Mouse (Mus musculus) stomach, embryonic 16.5 days (tissue): ENCODE data around the gene Adgrd1. TPM values are rescaled to one million over a fixed set of nuclear protein-coding genes. Genes with fewer than 3 reads are reported as not detected.

Experiments used
- ATAC-seq: fragments of 200-750 bp; cut with Nextera tagmentation; 2 replicates; pipeline ENCODE4 v1.8.0; 2017; ENCODE audit warnings: moderate number of reproducible peaks, moderate TSS enrichment; ENCODE audit not compliant: insufficient read depth, low FRiP score
- H3K27ac ChIP-seq: fragments of 300-500 bp; sonication (generic); 2 replicates; pipeline ENCODE4 v1.5.1; 2014; ENCODE audit warnings: low read length
- H3K27me3 ChIP-seq: fragments of 300-500 bp; sonication (generic); 2 replicates; pipeline ENCODE4 v1.6.1; 2014; ENCODE audit warnings: low read length, control low read depth, mixed read lengths; ENCODE audit not compliant: control insufficient read depth, insufficient read depth
- H3K36me3 ChIP-seq: fragments of 300-500 bp; sonication (generic); 2 replicates; pipeline ENCODE4 v1.6.1; 2014; ENCODE audit warnings: low read length; ENCODE audit not compliant: control insufficient read depth, insufficient read depth
- H3K4me1 ChIP-seq: fragments of 300-500 bp; sonication (generic); 2 replicates; pipeline ENCODE4 v1.6.1; 2014; ENCODE audit warnings: low read length, control low read depth, mixed read lengths; ENCODE audit not compliant: control insufficient read depth, insufficient read depth
- H3K4me2 ChIP-seq: fragments of 300-500 bp; sonication (generic); 2 replicates; pipeline ENCODE4 v1.6.1; 2014; ENCODE audit warnings: low read depth, low read length, mixed read lengths
- H3K4me3 ChIP-seq: fragments of 300-500 bp; sonication (generic); replicated peaks from 2 replicates; pipeline ENCODE4 v1.5.1; 2014; ENCODE audit warnings: mild to moderate bottlenecking, low read length
- H3K9ac ChIP-seq: fragments of 300-500 bp; sonication (generic); 2 replicates; pipeline ENCODE4 v1.6.1; 2014; ENCODE audit warnings: low read length
- H3K9me3 ChIP-seq: fragments of 300-500 bp; sonication (generic); replicated peaks from 2 replicates; pipeline ENCODE4 v1.6.1; 2016; ENCODE audit warnings: low read length, control low read depth; ENCODE audit not compliant: control insufficient read depth
- WGBS: fragments of 180-500 bp; shearing (Covaris S2); extraction: QIAGEN DNeasy Blood & Tissue Kit; methylation state at CpG from one replicate; pipeline ENCODE4 v1.1.7; 2014; 5-methylcytosine and 5-hydroxymethylcytosine counted together
- polyA plus RNA-seq: library from polyadenylated mRNA; unstranded; fragments of >200 nt; fragmentation: Nextera tagmentation; extraction: Ambion mirVana; gene quantifications from 2 replicates; pipeline ENCODE4 v1.2.1, GENCODE M21; 2015

The Adgrd1 gene
- polyA plus RNA-seq, 1 experiment from 2014 or later: 4.9 TPM

GRCm38 (mm10) chr5:129137405-129137804 lies 40.9 kb downstream of the Adgrd1 start:
- Histone ChIP-seq H3K36me3 (no peaks in the 10 kb centered on the region), H3K9ac (no peak overlapping the region), H3K27me3 (no peaks in the 10 kb centered on the region), H3K4me3 (no peak overlapping the region), H3K4me2 (no peak overlapping the region), H3K9me3 (no peaks in the 10 kb centered on the region), H3K4me1 (no peaks in the 10 kb centered on the region), H3K27ac (no peak overlapping the region)
- 86% methylated on average over 5 of the region's 5 CpGs for WGBS
- ATAC-seq: no peak

GRCm38 (mm10) chr5:129138576-129138975 lies 42.0 kb downstream of the Adgrd1 start:
- H3K9ac ChIP-seq: no peak overlapping the region

GRCm38 (mm10) chr5:129142801-129143200 lies 46.3 kb downstream of the Adgrd1 start:
- 44% methylated on average over 5 of the region's 5 CpGs for WGBS
- ATAC-seq: no peak
- no peak overlapping the region for H3K9ac ChIP-seq

More at GRCm38 (mm10) chr5:129138576-129138975, 42.0 kb downstream of the Adgrd1 start:
- H3K27ac ChIP-seq: no peak overlapping the region
- no peaks in the 10 kb centered on the region for H3K36me3 ChIP-seq
- no peak overlapping the region for H3K4me2 ChIP-seq
- no peaks in the 10 kb centered on the region for H3K9me3 ChIP-seq
- WGBS: 75% methylated on average over 15 of the region's 15 CpGs
- H3K4me1 ChIP-seq: no peaks in the 10 kb centered on the region
- H3K4me3 ChIP-seq: no peak overlapping the region
- no peaks in the 10 kb centered on the region for H3K27me3 ChIP-seq
- ATAC-seq: peak; percentile 45; the same call in 1 of the 2 replicates

GRCm38 (mm10) chr5:129145307-129145935 lies 48.9 kb downstream of the Adgrd1 start:
- no peaks in the 10 kb centered on the region for H3K36me3 ChIP-seq
- no peaks in the 10 kb centered on the region for H3K9me3 ChIP-seq
- no peak overlapping the region for H3K4me2 ChIP-seq
- no peak overlapping the region for H3K4me3 ChIP-seq
- no peak overlapping the region for H3K27ac ChIP-seq
- H3K9ac ChIP-seq: no peak overlapping the region
- H3K4me1 ChIP-seq: 0 out of 2 replicates have a peak, but pooled peaks cover 5% of the 10 kb centered on the region
- H3K27me3 ChIP-seq: no peaks in the 10 kb centered on the region
- no peak for ATAC-seq
- 72% methylated on average over 8 of the region's 8 CpGs for WGBS

More at GRCm38 (mm10) chr5:129142801-129143200, 46.3 kb downstream of the Adgrd1 start:
- no peak overlapping the region for H3K4me2 ChIP-seq
- H3K36me3 ChIP-seq: no peaks in the 10 kb centered on the region
- H3K27me3 ChIP-seq: no peaks in the 10 kb centered on the region
- H3K4me3 ChIP-seq: no peak overlapping the region
- H3K4me1 ChIP-seq: 0 out of 2 replicates have a peak, but pooled peaks cover 5% of the 10 kb centered on the region
- H3K9me3 ChIP-seq: no peaks in the 10 kb centered on the region
- H3K27ac ChIP-seq: no peak overlapping the region

GRCm38 (mm10) chr5:129146892-129147509 lies 50.5 kb downstream of the Adgrd1 start:
- Histone ChIP-seq H3K4me2 (no peak overlapping the region), H3K9me3 (no peaks in the 10 kb centered on the region), H3K36me3 (no peaks in the 10 kb centered on the region), H3K27ac (no peak overlapping the region), H3K4me3 (no peak overlapping the region), H3K27me3 (no peaks in the 10 kb centered on the region), H3K4me1 (0 out of 2 replicates have a peak, but pooled peaks cover 5% of the 10 kb centered on the region), H3K9ac (no peak overlapping the region)
- ATAC-seq: no peak
- 56% methylated on average over 12 of the region's 12 CpGs for WGBS

GRCm38 (mm10) chr5:129148485-129148884 lies 51.9 kb downstream of the Adgrd1 start:
- no peak overlapping the region for H3K4me3 ChIP-seq
- no peaks in the 10 kb centered on the region for H3K27me3 ChIP-seq
- ATAC-seq: no peak
- H3K9me3 ChIP-seq: no peaks in the 10 kb centered on the region
- 78% methylated on average over 9 of the region's 9 CpGs for WGBS
- no peak overlapping the region for H3K9ac ChIP-seq
- H3K4me2 ChIP-seq: no peak overlapping the region
- H3K4me1 ChIP-seq: 0 out of 2 replicates have a peak, but pooled peaks cover 5% of the 10 kb centered on the region
- no peak overlapping the region for H3K27ac ChIP-seq
- no peaks in the 10 kb centered on the region for H3K36me3 ChIP-seq

- WGBS: 75% methylated on average over 14 of the region's 14 CpGs
- H3K9ac ChIP-seq: no peak overlapping the region
- H3K36me3 ChIP-seq: no peaks in the 10 kb centered on the region
- no peaks in the 10 kb centered on the region for H3K4me1 ChIP-seq
- H3K4me2 ChIP-seq: no peak overlapping the region
- no peaks in the 10 kb centered on the region for H3K9me3 ChIP-seq
- ATAC-seq: no peak
- no peak overlapping the region for H3K27ac ChIP-seq
- H3K4me3 ChIP-seq: no peak overlapping the region
- H3K27me3 ChIP-seq: no peaks in the 10 kb centered on the region
Measured at GRCm38 (mm10) chr5:129155023-129155901, 58.7 kb downstream of the Adgrd1 start.

- Histone ChIP-seq H3K4me2 (no peak overlapping the region), H3K9ac (no peak overlapping the region), H3K36me3 (no peaks in the 10 kb centered on the region), H3K27me3 (no peaks in the 10 kb centered on the region), H3K9me3 (no peaks in the 10 kb centered on the region), H3K4me3 (no peak overlapping the region), H3K4me1 (no peaks in the 10 kb centered on the region), H3K27ac (no peak overlapping the region)
- ATAC-seq: no peak
- WGBS: 32% methylated on average over 9 of the region's 9 CpGs
Measured at GRCm38 (mm10) chr5:129155902-129156311, 59.4 kb downstream of the Adgrd1 start.
